Mouse (Mus musculus) layer of hippocampus, adult 9-10 months (tissue): ENCODE results near the gene Ttc12.

ENCODE experiments used
- DNase-seq: peaks from one replicate; pipeline ENCODE4 v3.0.0; 2022; ENCODE audit warnings: low spot score

The Ttc12 gene

GRCm38 (mm10) chr9:49485892-49486311 lies at the start of gene Ttc12:
Ttc12 (minus strand) TSS chr9:49486225.
- no peak for DNase-seq

GRCm38 (mm10) chr9:49534958-49535357 lies 48.9 kb upstream of the Ttc12 start:
- DNase-seq, result no peak

GRCm38 (mm10) chr9:49533912-49534491 lies 48.0 kb upstream of the Ttc12 start:
- no peak for DNase-seq

- DNase-seq, result no peak
Measured at GRCm38 (mm10) chr9:49533455-49533854, 47.4 kb upstream of the Ttc12 start.

GRCm38 (mm10) chr9:49531833-49532232 lies 45.8 kb upstream of the Ttc12 start:
- no peak for DNase-seq

GRCm38 (mm10) chr9:49531257-49531656 lies 45.2 kb upstream of the Ttc12 start:
- no peak for DNase-seq

GRCm38 (mm10) chr9:49530739-49531138 lies 44.7 kb upstream of the Ttc12 start:
- no peak for DNase-seq

GRCm38 (mm10) chr9:49529366-49529959 lies 43.4 kb upstream of the Ttc12 start:
- no peak for DNase-seq

- peak; percentile 12 for DNase-seq
Measured at GRCm38 (mm10) chr9:49528943-49529342, 42.9 kb upstream of the Ttc12 start.

- no peak for DNase-seq
Measured at GRCm38 (mm10) chr9:49528026-49528425, 42.0 kb upstream of the Ttc12 start.

- DNase-seq, result no peak
Measured at GRCm38 (mm10) chr9:49527340-49527739, 41.3 kb upstream of the Ttc12 start.

- DNase-seq, result no peak
Measured at GRCm38 (mm10) chr9:49524721-49525120, 38.7 kb upstream of the Ttc12 start.

- DNase-seq, result no peak
Measured at GRCm38 (mm10) chr9:49523881-49524280, 37.9 kb upstream of the Ttc12 start.

GRCm38 (mm10) chr9:49514306-49514705 lies 28.3 kb upstream of the Ttc12 start:
- no peak for DNase-seq

GRCm38 (mm10) chr9:49510666-49511065 lies 24.6 kb upstream of the Ttc12 start:
- no peak for DNase-seq

- no peak for DNase-seq
Measured at GRCm38 (mm10) chr9:49509628-49510027, 23.6 kb upstream of the Ttc12 start.

- DNase-seq, result no peak
Measured at GRCm38 (mm10) chr9:49509094-49509493, 23.1 kb upstream of the Ttc12 start.

GRCm38 (mm10) chr9:49507829-49508585 lies 22.0 kb upstream of the Ttc12 start:
- no peak for DNase-seq

GRCm38 (mm10) chr9:49504658-49505057 lies 18.6 kb upstream of the Ttc12 start:
- DNase-seq, result no peak

- DNase-seq, result no peak
Measured at GRCm38 (mm10) chr9:49502245-49502644, 16.2 kb upstream of the Ttc12 start.

- DNase-seq, result no peak
Measured at GRCm38 (mm10) chr9:49499878-49500277, 13.9 kb upstream of the Ttc12 start.

GRCm38 (mm10) chr9:49493979-49494649 lies 8.1 kb upstream of the Ttc12 start:
- peak; percentile 52 for DNase-seq

- DNase-seq, result no peak
Measured at GRCm38 (mm10) chr9:49490609-49491008, 4.6 kb upstream of the Ttc12 start.
